Mouse (Mus musculus) urinary bladder, postnatal 0 days (tissue): ENCODE measurements around the gene Lrp5. TPM values are rescaled to one million over a fixed set of nuclear protein-coding genes. Genes with fewer than 3 reads are reported as not detected.

Experiments
- polyA plus RNA-seq: library from polyadenylated mRNA; unstranded; fragments of >200 nt; fragmentation: Nextera tagmentation; extraction: Ambion mirVana; gene quantifications from 2 replicates; pipeline ENCODE4 v1.2.1, GENCODE M21; 2015

The Lrp5 gene
- 2.0 and 2.1 TPM in 2 replicates for polyA plus RNA-seq

DNA sequence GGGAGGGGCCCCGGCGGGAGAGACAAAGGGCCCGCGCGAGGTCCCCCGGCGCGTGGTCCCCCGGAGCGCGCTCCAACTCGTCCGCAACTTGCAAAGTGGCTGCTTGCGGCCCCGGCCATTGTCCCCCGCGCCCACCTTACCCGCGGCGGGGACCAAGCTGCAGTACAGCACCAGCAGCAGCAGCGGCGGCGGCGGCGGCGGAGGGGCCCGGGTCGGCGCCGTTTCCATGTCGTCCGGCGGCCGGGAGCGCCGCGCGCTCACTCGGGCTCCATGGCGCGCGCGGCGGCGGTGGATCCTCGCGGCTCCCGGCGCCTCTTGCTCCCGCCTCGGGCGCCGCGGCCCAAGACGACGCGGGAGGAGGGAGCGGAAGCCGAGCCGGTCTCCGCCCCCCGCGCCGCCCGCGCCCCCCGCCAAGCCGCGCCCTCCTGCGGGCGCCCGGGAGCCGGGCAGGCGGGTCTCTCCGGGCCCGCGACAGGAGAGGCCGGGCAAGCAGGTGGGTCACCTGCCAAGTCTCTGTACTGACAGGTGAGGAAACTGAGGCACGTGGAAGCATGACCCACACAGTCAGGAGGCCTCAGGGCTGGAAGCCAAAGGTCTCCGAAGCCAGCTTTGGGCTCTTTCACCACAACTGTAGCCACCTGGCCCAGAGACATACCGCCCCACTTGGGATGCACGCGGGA, at the start of gene Lrp5:
TSS of gene Lrp5 (minus strand) at position 350 of the 680 bp plus-strand sequence.

DNA sequence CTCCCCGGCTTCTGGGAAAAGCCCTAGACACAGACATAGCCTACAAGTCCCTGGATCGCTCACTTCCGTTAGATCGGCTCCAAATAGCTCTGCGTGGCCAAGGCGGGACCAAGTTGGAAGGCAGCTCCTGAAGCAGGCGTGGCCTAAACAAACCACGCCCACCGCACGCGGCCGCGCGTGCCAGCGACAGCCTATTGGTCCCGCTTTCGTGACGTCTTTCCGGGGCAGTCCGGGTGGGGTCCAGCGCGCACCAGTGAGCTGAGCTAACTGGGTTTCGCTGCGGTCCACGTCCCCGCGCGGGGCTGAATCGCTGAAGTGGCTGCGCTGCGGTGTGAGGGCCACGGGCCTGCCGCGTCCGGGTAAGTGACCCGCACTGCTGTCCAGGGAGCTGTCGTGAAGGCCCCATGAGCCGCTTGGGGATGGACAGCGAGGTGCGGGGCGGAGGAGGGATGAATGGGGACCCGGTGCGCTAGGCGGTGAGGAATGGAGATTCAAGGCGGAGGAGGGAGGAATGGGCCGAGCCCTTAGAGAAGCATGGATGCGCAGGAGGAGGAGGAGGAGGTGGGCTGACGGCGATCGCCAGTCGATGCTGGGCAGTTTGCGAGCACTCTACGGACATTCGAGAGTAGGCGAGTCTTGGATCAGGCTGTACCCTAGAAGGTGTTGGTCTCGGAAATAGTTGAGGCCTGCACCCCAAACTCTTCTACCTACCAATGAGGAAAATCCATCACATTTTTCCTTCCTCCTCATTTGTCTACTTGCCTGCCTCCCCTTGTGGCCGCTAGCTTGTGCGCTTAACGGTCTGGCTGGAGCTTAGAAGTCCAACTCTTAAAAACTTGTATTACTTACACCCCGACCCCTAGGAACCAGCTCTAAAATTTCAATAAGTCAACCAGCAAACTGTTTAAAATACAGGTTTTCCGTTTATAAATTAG, 22.0 kb upstream of the Lrp5 start, which contains the start of gene 1810055G02Rik:
TSS of gene 1810055G02Rik (plus strand) at position 216 of the 935 bp plus-strand sequence.

DNA sequence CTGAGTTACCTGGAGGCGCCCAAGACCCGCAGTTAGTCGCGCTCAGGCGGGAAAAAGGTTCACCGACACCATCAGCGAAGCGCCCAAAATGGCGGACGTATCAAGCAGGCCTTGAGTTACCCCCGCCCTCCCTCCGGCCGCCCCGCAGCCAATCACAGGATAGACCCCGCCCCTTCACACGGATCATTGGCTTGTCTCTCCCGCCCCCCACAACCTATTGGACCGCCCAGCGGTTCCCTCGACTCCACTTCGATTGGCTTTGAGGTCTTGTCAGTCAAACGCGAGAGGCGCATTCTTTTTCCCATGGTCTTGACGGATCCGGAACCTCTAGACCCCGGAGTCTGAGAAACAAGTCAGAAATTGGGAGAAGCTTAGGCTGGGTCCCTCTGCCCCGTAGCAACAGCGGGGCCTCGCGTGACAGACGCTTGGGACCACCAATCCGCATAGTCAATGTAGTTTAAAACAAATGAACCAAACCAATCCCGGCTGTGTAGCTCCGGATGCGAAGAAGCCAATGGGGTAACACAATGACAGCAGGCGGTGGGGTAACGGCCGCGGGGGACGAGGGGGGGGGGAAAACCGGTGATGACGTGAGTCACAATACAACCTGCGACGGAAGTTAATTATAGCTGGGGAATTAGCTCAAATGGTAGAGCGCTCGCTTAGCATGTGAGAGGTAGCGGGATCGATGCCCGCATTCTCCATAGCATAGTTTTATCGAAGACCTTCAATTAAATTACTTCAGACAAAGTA, 110.6 kb downstream of the Lrp5 start, which contains the start of gene Ppp6r3:
TSS of gene Ppp6r3 (minus strand) at position 118 of the 753 bp plus-strand sequence.

Other genes with a start within 250 kb of the Lrp5 start
- gene Ppp6r3, start 110.8 kb downstream of the Lrp5 start, polyA plus RNA-seq = 22.8 and 26.5 TPM in 2 replicates
- 37.1 and 48.3 TPM in 2 replicates for gene 1810055G02Rik, start 21.7 kb upstream of the Lrp5 start, polyA plus RNA-seq
- gene Kmt5b, start 80.9 kb upstream of the Lrp5 start, polyA plus RNA-seq = 14.4 and 15.2 TPM in 2 replicates
- 21.8 and 25.8 TPM in 2 replicates for gene Chka, start 165.2 kb upstream of the Lrp5 start, polyA plus RNA-seq
- 18.2 and 23.2 TPM in 2 replicates for gene Tcirg1, start 220.6 kb upstream of the Lrp5 start, polyA plus RNA-seq
- 279 and 309 TPM in 2 replicates for gene Ndufs8, start 226.2 kb upstream of the Lrp5 start, polyA plus RNA-seq
- 3.3 and 8.6 TPM in 2 replicates for gene Aldh3b1, start 243.2 kb upstream of the Lrp5 start, polyA plus RNA-seq
- 21.7 and 32.0 TPM in 2 replicates for gene Unc93b1, start 248.6 kb upstream of the Lrp5 start, polyA plus RNA-seq